Mouse (Mus musculus) central nervous system, embryonic 18 days (tissue): ENCODE data around the gene Olfr126. TPM values are rescaled to one million over a fixed set of nuclear protein-coding genes. Genes with fewer than 3 reads are reported as not detected.

Experiments
- polyA plus RNA-seq: library from polyadenylated mRNA; depleted of rRNA; stranded (reverse); fragments of >200 nt; gene quantifications from 2 replicates; pipeline ENCODE4 v1.2.3, GENCODE M21; 2012; rRNA removed

The Olfr126 gene
- not detected in 2 replicates for polyA plus RNA-seq

GRCm38 (mm10) chr17:37847183-37847582 is at the start of gene Olfr126:
Gene Olfr126 (plus strand): TSS chr17:37847483.

GRCm38 (mm10) chr17:37799588-37799987 is 47.7 kb upstream of the Olfr126 start, which contains the start of gene Olfr124:
Gene Olfr124 (plus strand): TSS chr17:37799888.

GRCm38 (mm10) chr17:37832649-37833048 is 14.6 kb upstream of the Olfr126 start, which contains the start of gene Olfr125:
Gene Olfr125 (plus strand): TSS chr17:37832949.

GRCm38 (mm10) chr17:37900137-37900536 is 52.9 kb downstream of the Olfr126 start, which contains the start of gene Olfr127:
Gene Olfr127 (plus strand): TSS chr17:37900437.

Other genes with a start within 250 kb of the Olfr126 start
- not detected in 2 replicates for gene Olfr115, start 220.4 kb upstream of the Olfr126 start, polyA plus RNA-seq
- not detected in 2 replicates for gene Olfr116, start 220.3 kb upstream of the Olfr126 start, polyA plus RNA-seq
- not detected in 2 replicates for gene Olfr117, start 183.7 kb upstream of the Olfr126 start, polyA plus RNA-seq
- gene Olfr118, start 180.5 kb upstream of the Olfr126 start, polyA plus RNA-seq = not detected in 2 replicates
- not detected in 2 replicates for gene Olfr119, start 150.9 kb upstream of the Olfr126 start, polyA plus RNA-seq
- gene Olfr120, start 125.7 kb upstream of the Olfr126 start, polyA plus RNA-seq = not detected in 2 replicates
- gene Olfr121, start 98.6 kb upstream of the Olfr126 start, polyA plus RNA-seq = not detected in 2 replicates
- gene Olfr122, start 78.9 kb upstream of the Olfr126 start, polyA plus RNA-seq = not detected in 2 replicates
- not detected in 2 replicates for gene Olfr123, start 54.0 kb upstream of the Olfr126 start, polyA plus RNA-seq
- gene Olfr124, start 47.6 kb upstream of the Olfr126 start, polyA plus RNA-seq = not detected in 2 replicates
- gene Olfr125, start 14.5 kb upstream of the Olfr126 start, polyA plus RNA-seq = not detected in 2 replicates
- not detected in 2 replicates for gene Olfr127, start 53.0 kb downstream of the Olfr126 start, polyA plus RNA-seq
- gene Olfr128, start 73.1 kb downstream of the Olfr126 start, polyA plus RNA-seq = not detected in 2 replicates
- not detected in 2 replicates for gene Olfr761, start 105.6 kb downstream of the Olfr126 start, polyA plus RNA-seq
- gene Olfr129, start 212.6 kb downstream of the Olfr126 start, polyA plus RNA-seq = not detected in 2 replicates
- not detected in 2 replicates for gene Olfr130, start 216.4 kb downstream of the Olfr126 start, polyA plus RNA-seq
- not detected in 2 replicates for gene Olfr131, start 241.2 kb downstream of the Olfr126 start, polyA plus RNA-seq